In genomic region chr17:84790043-84790442, GRCm38 (mm10) we compare ENCODE assay signal across 8 mouse cellular contexts. TPM values are rescaled to one million over a fixed set of nuclear protein-coding genes. Genes with fewer than 3 reads are reported as not detected.
DNase-seq lines count a peak whose midpoint lies in the region; ATAC-seq and TF ChIP-seq lines count a peak whose summit lies in the region.

No protein-coding gene starts in this region.

- H3K9ac ChIP-seq in heart, embryonic 14.5 days (ENCODE audit: low read length), result peak overlapping the region; percentile 89
- H3K9ac ChIP-seq in CH12.LX (ENCODE audit: insufficient read depth, low read depth), result peak overlapping the region; percentile 76

- TF ChIP-seq RAD21 in CH12.LX (IDR thresholded peaks at IDR 0.05; ENCODE audit: low read depth, low read length), result no peak

- dilution Hi-C loops in CH12.LX (cut with MboI; ENCODE audit: extremely low pct_ligation_motif_present, extremely low pct_unique_long_range_greater_than_20kb, low sequenced_read_pairs), result no loop called here

- H3K27ac ChIP-seq in heart, embryonic 14.5 days (replicated peaks in 1 of 2; ENCODE audit: control insufficient read depth in 1 of 2, insufficient read depth in 1 of 2, low read depth in 2 of 2, low read length in 2 of 2), result peak overlapping the region; percentile 1 to 83; a peak in 3 of 4 replicates
- no peak overlapping the region for H3K27ac ChIP-seq in CH12.LX (ENCODE audit: insufficient read depth, low read depth)
- H3K27ac ChIP-seq in cortical plate, adult 2 months (ENCODE audit: insufficient read depth, low read length), result no peak overlapping the region

- H3K36me3 ChIP-seq in heart, embryonic 14.5 days (ENCODE audit: control insufficient read depth, insufficient read depth, low read length), result peaks cover 11% of the 10 kb centered on the region
- peaks cover 17 to 48% of the 10 kb centered on the region in 2 experiments for H3K36me3 ChIP-seq in CH12.LX (replicated peaks in 1 of 2; ENCODE audit: control insufficient read depth in 1 of 2, insufficient read depth in 1 of 2, low read length in 1 of 2)

- WGBS in heart, embryonic 14.5 days, result 1% methylated on average over 22 of the region's 22 CpGs

- in situ Hi-C loops in CH12.LX (cut with MboI; ENCODE audit: low pct_ligation_motif_present, low pct_unique_long_range_greater_than_20kb, low sequenced_read_pairs), result no loop called here

- H3K9me3 ChIP-seq in heart, embryonic 14.5 days (ENCODE audit: control insufficient read depth, low read length), result no peaks in the 10 kb centered on the region
- H3K9me3 ChIP-seq in CH12.LX (replicated peaks; ENCODE audit: low read length), result no peaks in the 10 kb centered on the region

- no peak for DNase-seq in heart, adult 8-10 months (ENCODE audit: low spot score)
- DNase-seq in CH12.LX (ENCODE audit: extremely low read depth), result peak; percentile 25
- peak; percentile 66 for DNase-seq in induced T-regulatory cell, adult 2 months (ENCODE audit: low read depth)
- peak; percentile 7 for DNase-seq in lung, postnatal 36 days
- no peak for DNase-seq in ovary, adult 18-20 months (ENCODE audit: low spot score)
- no peak for DNase-seq in layer of hippocampus, adult 9-11 months

- no peak for ATAC-seq in heart, embryonic 14.5 days (ENCODE audit: insufficient number of reproducible peaks, insufficient read depth, low FRiP score, low read depth)

- H3K79me2 ChIP-seq in CH12.LX (replicated peaks; ENCODE audit: control insufficient read depth, extremely low read depth, insufficient read depth, poor library complexity, severe bottlenecking), result peaks cover 53% of the 10 kb centered on the region

- peaks cover 2 to 20% of the 10 kb centered on the region in 2 experiments; a peak in 2 of 4 replicates for H3K4me1 ChIP-seq in heart, embryonic 14.5 days (ENCODE audit: control insufficient read depth in 2 of 2, insufficient read depth in 2 of 2, low read length in 2 of 2)
- H3K4me1 ChIP-seq in CH12.LX (ENCODE audit: control insufficient read depth in 1 of 2, insufficient read depth in 2 of 2), result peaks cover 9 to 35% of the 10 kb centered on the region in 2 experiments
- no peaks in the 10 kb centered on the region for H3K4me1 ChIP-seq in cortical plate, adult 2 months (ENCODE audit: control insufficient read depth, insufficient read depth, low read length)

- peak overlapping the region; percentile 79 for H3K4me2 ChIP-seq in heart, embryonic 14.5 days (ENCODE audit: low read length)
- peak overlapping the region; percentile 90; the same call in 1 of the 2 replicates for H3K4me2 ChIP-seq in CH12.LX (ENCODE audit: insufficient read depth, low read depth, poor library complexity, severe bottlenecking)

- peak overlapping the region; percentile 58 to 95 for H3K4me3 ChIP-seq in heart, embryonic 14.5 days (ENCODE audit: control insufficient read depth in 1 of 2, insufficient read depth in 1 of 2, low read depth in 1 of 2, low read length in 2 of 2)
- H3K4me3 ChIP-seq in CH12.LX (replicated peaks in 1 of 3; ENCODE audit: low read depth in 2 of 3, low read length in 2 of 3, poor library complexity in 1 of 3), result peak overlapping the region; percentile 85 to 99 (median 92)
- H3K4me3 ChIP-seq in cortical plate, adult 2 months (ENCODE audit: insufficient read depth, low read length), result peak overlapping the region; percentile 71

- no peak for TF ChIP-seq CTCF in CH12.LX (conservative IDR thresholded peaks at IDR 0.05 in 1 of 2, IDR thresholded peaks at IDR 0.05 in 1 of 2; ENCODE audit: low read depth in 2 of 2, low read length in 2 of 2)
- TF ChIP-seq CTCF in cortical plate, adult 2 months (IDR thresholded peaks at IDR 0.05; ENCODE audit: extremely low read depth, insufficient read depth, low read length), result no peak

- TF ChIP-seq EP300 in CH12.LX (IDR thresholded peaks at IDR 0.05; ENCODE audit: low read length), result no peak

- H3K27me3 ChIP-seq in heart, embryonic 14.5 days (ENCODE audit: control insufficient read depth, insufficient read depth, low read length), result no peaks in the 10 kb centered on the region
- no peaks in the 10 kb centered on the region for H3K27me3 ChIP-seq in CH12.LX (replicated peaks)

- no peak for TF ChIP-seq POLR2A in CH12.LX (IDR thresholded peaks at IDR 0.05; ENCODE audit: low read depth, low read length)
- no peak for TF ChIP-seq POLR2A in cortical plate, adult 2 months (IDR thresholded peaks at IDR 0.05; ENCODE audit: extremely low read depth, insufficient read depth, low read length)

TF ChIP-seq in CH12.LX, 34 proteins besides CTCF, POLR2A, EP300 and RAD21:
- no peak for TF ChIP-seq PAX5 (IDR thresholded peaks at IDR 0.05; ENCODE audit: low read length)
- peak; percentile 28; the same call in 1 of the 2 replicates for TF ChIP-seq UBTF (IDR thresholded peaks at IDR 0.05; ENCODE audit: low read depth, low read length)

RNA-seq across cellular contexts. Expression of gene Lrpprc, which starts 0.5 kb away (rescaled TPM):
- 74.4 and 76.4 TPM in 2 replicates for polyA plus RNA-seq in heart, embryonic 14.5 days (2014; fragmentation: Nextera tagmentation; extraction: Ambion mirVana)
- 100 to 1,000 TPM; 129 to 143 (median 135) TPM for total RNA-seq in heart, adult 8-10 months (2022)
- 54.4 and 68.1 TPM in 2 replicates for total RNA-seq in CH12.LX (2012; rRNA removed)
- total RNA-seq in CH12.LX (2014; rRNA removed), result 65.9 and 73.1 TPM in 2 replicates
- 61.4 and 73.8 TPM in 2 replicates for polyA plus RNA-seq in CH12.LX (2012; ENCODE audit: insufficient read length, low read depth)
- polyA plus RNA-seq in cortical plate, adult 2 months (2012; rRNA removed), result 32.9 and 34.6 TPM in 2 replicates

Comparison
In these comparisons a context has a peak if more than half of its experiments do, and no peak if none do; other contexts are left out.
1. H3K27ac ChIP-seq: peak in heart, embryonic 14.5 days (2 of 2); none in CH12.LX (single experiment) and cortical plate, adult 2 months (single experiment).
2. DNase-seq: peak in CH12.LX (single experiment), induced T-regulatory cell, adult 2 months (single experiment) and lung, postnatal 36 days (single experiment); none in heart, adult 8-10 months (single experiment), ovary, adult 18-20 months (single experiment) and layer of hippocampus, adult 9-11 months (single experiment).
3. Peak in every context shown above with its lines, with median percentiles within 50 percentile points of each other: H3K4me3 ChIP-seq.